Mouse (Mus musculus) MEL (cell line): Measurements from ENCODE around the gene Glrx3.

Source experiments
- CTCF ChIP-seq, 3 experiments: IDR thresholded peaks in 2 of 3; conservative IDR thresholded peaks in 1 of 3; 2 replicates each; pipeline ENCODE4 v1.5.1; 2011 to 2012; ENCODE audit warnings: low read length in 3 of 3, low read depth in 2 of 3, mild to moderate bottlenecking in 2 of 3, improper control_type of control experiment in 1 of 3, inconsistent platforms in 1 of 3, mixed read lengths in 1 of 3, moderate library complexity in 1 of 3; ENCODE audit not compliant: control insufficient read depth in 1 of 3, insufficient read depth in 1 of 3, poor library complexity in 1 of 3, severe bottlenecking in 1 of 3
- EP300 ChIP-seq, 2 experiments: IDR thresholded peaks; 2 replicates each; pipeline ENCODE4 v1.6.1; 2011; ENCODE audit warnings: improper control_type of control experiment in 2 of 2, low read length in 2 of 2, low read depth in 1 of 2, mild to moderate bottlenecking in 1 of 2
- GATA1 ChIP-seq: IDR thresholded peaks from 2 replicates; pipeline ENCODE4 v1.6.1; 2011; ENCODE audit warnings: low read depth, low read length, improper control_type of control experiment
- MAZ ChIP-seq: IDR thresholded peaks from 2 replicates; pipeline ENCODE4 v1.6.1; 2012; ENCODE audit warnings: low read depth, mild to moderate bottlenecking, inconsistent platforms, low read length, improper control_type of control experiment
- MYB ChIP-seq: IDR thresholded peaks from 2 replicates; pipeline ENCODE4 v1.6.1; 2011; ENCODE audit warnings: mild to moderate bottlenecking, low read depth, low read length, improper control_type of control experiment
- NELFE ChIP-seq: IDR thresholded peaks from 2 replicates; pipeline ENCODE4 v1.6.1; 2011; ENCODE audit warnings: low read depth, low read length, improper control_type of control experiment
- POLR2A ChIP-seq, 2 experiments: IDR thresholded peaks; 2 replicates each; pipeline ENCODE4 v1.6.1; 2011 to 2012; ENCODE audit warnings: low read length in 2 of 2, mild to moderate bottlenecking in 2 of 2, control low read depth in 1 of 2, improper control_type of control experiment in 1 of 2, low read depth in 1 of 2, moderate library complexity in 1 of 2; ENCODE audit not compliant: control insufficient read depth in 1 of 2, insufficient read depth in 1 of 2, poor library complexity in 1 of 2
- POLR2AphosphoS5 ChIP-seq: IDR thresholded peaks from 2 replicates; pipeline ENCODE4 v1.6.1; 2012; ENCODE audit warnings: low read depth, borderline replicate concordance, mild to moderate bottlenecking, inconsistent platforms, low read length, moderate library complexity, mixed read lengths
- RAD21 ChIP-seq: IDR thresholded peaks from 2 replicates; pipeline ENCODE4 v1.6.1; 2011; ENCODE audit warnings: mild to moderate bottlenecking, low read depth, low read length, improper control_type of control experiment
- TCF12 ChIP-seq: IDR thresholded peaks from 2 replicates; pipeline ENCODE4 v1.6.1; 2014; ENCODE audit warnings: low read depth, mild to moderate bottlenecking, inconsistent platforms, low read length, improper control_type of control experiment, moderate library complexity
- USF1 ChIP-seq: IDR thresholded peaks from 2 replicates; pipeline ENCODE4 v1.6.1; 2014; ENCODE audit warnings: low read depth, mild to moderate bottlenecking, inconsistent platforms, low read length, improper control_type of control experiment, moderate library complexity
- ZC3H11A ChIP-seq: IDR thresholded peaks from 2 replicates; pipeline ENCODE4 v1.6.1; 2012; ENCODE audit warnings: low read depth, mild to moderate bottlenecking, inconsistent platforms, low read length, improper control_type of control experiment
- ZKSCAN1 ChIP-seq: IDR thresholded peaks from 2 replicates; pipeline ENCODE4 v1.6.1; 2012; ENCODE audit warnings: low read depth, mild to moderate bottlenecking, inconsistent platforms, low read length, improper control_type of control experiment, moderate library complexity

GRCm38 (mm10) chr7:137480839-137481238 lies 43.4 kb downstream of the Glrx3 start:
- TF ChIP-seq ZC3H11A (no peak), POLR2AphosphoS5 (no peak), GATA1 (no peak), TCF12 (no peak), CTCF (IDR thresholded peaks at IDR 0.05 in 2 of 3, conservative IDR thresholded peaks at IDR 0.05 in 1 of 3; ENCODE audit: control insufficient read depth in 1 of 3, insufficient read depth in 1 of 3, low read depth in 2 of 3, low read length in 3 of 3, poor library complexity in 1 of 3, severe bottlenecking in 1 of 3) (no peak), POLR2A (IDR thresholded peaks at IDR 0.05; ENCODE audit: control insufficient read depth in 1 of 2, insufficient read depth in 1 of 2, low read depth in 1 of 2, low read length in 2 of 2, poor library complexity in 1 of 2) (no peak), MYB (no peak), EP300 (IDR thresholded peaks at IDR 0.05; ENCODE audit: low read depth in 1 of 2, low read length in 2 of 2) (no peak), NELFE (no peak), MAZ (no peak), RAD21 (no peak), ZKSCAN1 (no peak), USF1 (no peak)
